12 mouse cellular contexts compared by ENCODE assay signal in genomic region chr2:180726658-180727442, GRCm38 (mm10). TPM values are rescaled to one million over a fixed set of nuclear protein-coding genes. Genes with fewer than 3 reads are reported as not detected.
DNase-seq lines count a peak whose midpoint lies in the region; ATAC-seq and TF ChIP-seq lines count a peak whose summit lies in the region.
"Had no signal": no experiment of that assay in that cellular context is flagged by ENCODE, and none has a peak within 500 bp of the region (broad histone marks: within the 10 kb centered on the region; RNA-seq: fewer than 3 reads in every experiment).

No protein-coding gene starts in this region.

- no peak overlapping the region for H3K9ac ChIP-seq in intestine, embryonic 15.5 days
- no peak overlapping the region for H3K9ac ChIP-seq in intestine, embryonic 16.5 days (ENCODE audit: low read depth, low read length)
- H3K9ac ChIP-seq: neural tube, embryonic 12.5 days had no signal

- peaks cover 11% of the 10 kb centered on the region; the same call in 1 of the 2 replicates for H3K4me1 ChIP-seq in intestine, embryonic 15.5 days (replicated peaks)
- H3K4me1 ChIP-seq in intestine, embryonic 16.5 days (ENCODE audit: control insufficient read depth, insufficient read depth, low read length) = peaks cover 13% of the 10 kb centered on the region

- ATAC-seq in intestine, embryonic 15.5 days = no peak
- no peak for ATAC-seq in intestine, embryonic 16.5 days
- peak; percentile 61 for ATAC-seq in granulocyte monocyte progenitor cell, adult 5-6 weeks (replicated peaks; ENCODE audit: poor library complexity, severe bottlenecking)
- peak; percentile 69 for ATAC-seq in megakaryocyte, adult 5-6 weeks (ENCODE audit: poor library complexity, severe bottlenecking)

- TF ChIP-seq CTCF in layer of hippocampus, adult 2 months (conservative IDR thresholded peaks at IDR 0.05) = no peak

- H3K36me3 ChIP-seq in intestine, embryonic 15.5 days = peaks cover 5% of the 10 kb centered on the region
- peaks cover 6% of the 10 kb centered on the region for H3K36me3 ChIP-seq in intestine, embryonic 16.5 days (ENCODE audit: control insufficient read depth, insufficient read depth, low read length)

- H3K27me3 ChIP-seq in intestine, embryonic 15.5 days (replicated peaks) = no peaks in the 10 kb centered on the region
- H3K27me3 ChIP-seq in intestine, embryonic 16.5 days (replicated peaks; ENCODE audit: control insufficient read depth, insufficient read depth, low read length) = no peaks in the 10 kb centered on the region

- H3K4me2 ChIP-seq in intestine, embryonic 15.5 days (replicated peaks) = no peak overlapping the region
- no peak overlapping the region for H3K4me2 ChIP-seq in intestine, embryonic 16.5 days (ENCODE audit: low read depth, low read length)
- H3K4me2 ChIP-seq: neural tube, embryonic 12.5 days had no signal

- 50% methylated on average over 6 of the region's 6 CpGs for WGBS in intestine, embryonic 15.5 days
- 63% methylated on average over 6 of the region's 6 CpGs for WGBS in intestine, embryonic 16.5 days

- 0 out of 2 replicates have a peak overlapping the region, but pooled peaks have one; percentile 36 for H3K27ac ChIP-seq in intestine, embryonic 15.5 days
- H3K27ac ChIP-seq in intestine, embryonic 16.5 days (ENCODE audit: low read length) = no peak overlapping the region
- H3K27ac ChIP-seq in layer of hippocampus, adult 2 months = no peak overlapping the region
- H3K27ac ChIP-seq: neural tube, embryonic 12.5 days had no signal

- no peak overlapping the region for H3K4me3 ChIP-seq in intestine, embryonic 15.5 days (replicated peaks)
- no peak overlapping the region for H3K4me3 ChIP-seq in intestine, embryonic 16.5 days (ENCODE audit: low read length)
- no peak overlapping the region for H3K4me3 ChIP-seq in layer of hippocampus, adult 2 months
- H3K4me3 ChIP-seq: neural tube, embryonic 12.5 days had no signal

- H3K9me3 ChIP-seq in intestine, embryonic 15.5 days = no peaks in the 10 kb centered on the region
- H3K9me3 ChIP-seq in intestine, embryonic 16.5 days (ENCODE audit: control insufficient read depth, low read length) = no peaks in the 10 kb centered on the region
- H3K9me3 ChIP-seq: neural tube, embryonic 12.5 days had no signal

- DNase-seq in thymus, postnatal 25 days = peak; percentile 63
- no peak for DNase-seq in right cerebral cortex, adult 2 months (ENCODE audit: low spot score in 2 of 2)
- DNase-seq in cerebellum, postnatal 36 days = no peak
- no peak for DNase-seq in layer of hippocampus, adult 2 months (ENCODE audit: low spot score in 2 of 2)
- DNase-seq: left cerebral cortex, postnatal 4 days had no signal

RNA-seq across cellular contexts. Expression of gene Slc17a9, which starts 1.8 kb away (rescaled TPM):
- 2.3 and 4.6 TPM in 2 replicates for polyA plus RNA-seq in intestine, embryonic 15.5 days (2015; fragmentation: Nextera tagmentation; extraction: Ambion mirVana)
- polyA plus RNA-seq in intestine, embryonic 16.5 days (2015; fragmentation: Nextera tagmentation; extraction: Ambion mirVana) = 5.4 and 6.3 TPM in 2 replicates
- total RNA-seq in granulocyte monocyte progenitor cell, adult 5-6 weeks (2014; fragmentation: Nextera tagmentation) = 19.4 and 21.5 TPM in 2 replicates
- 6.5 and 9.0 TPM in 2 replicates for total RNA-seq in granulocyte monocyte progenitor cell, adult 5-6 weeks (2017)
- total RNA-seq in megakaryocyte, adult 5-6 weeks (2015) = 7.9 and 9.9 TPM in 2 replicates
- total RNA-seq in megakaryocyte, adult 5-6 weeks (2017) = 5.2 and 7.1 TPM in 2 replicates
- total RNA-seq in layer of hippocampus, adult 2 months (2021) = under 1 TPM; 0.64 to 0.77 TPM

RNA-seq across cellular contexts. Expression of gene Gid8, which starts 16.9 kb away (rescaled TPM):
- 52.6 and 55.1 TPM in 2 replicates for polyA plus RNA-seq in intestine, embryonic 15.5 days (2015; fragmentation: Nextera tagmentation; extraction: Ambion mirVana)
- 51.1 and 54.4 TPM in 2 replicates for polyA plus RNA-seq in intestine, embryonic 16.5 days (2015; fragmentation: Nextera tagmentation; extraction: Ambion mirVana)
- total RNA-seq in granulocyte monocyte progenitor cell, adult 5-6 weeks (2014; fragmentation: Nextera tagmentation) = 50.9 and 61.5 TPM in 2 replicates
- total RNA-seq in granulocyte monocyte progenitor cell, adult 5-6 weeks (2017) = 58.6 and 64.3 TPM in 2 replicates
- total RNA-seq in megakaryocyte, adult 5-6 weeks (2015) = 72.6 and 76.0 TPM in 2 replicates
- total RNA-seq in megakaryocyte, adult 5-6 weeks (2017) = 64.1 and 82.6 TPM in 2 replicates
- total RNA-seq in layer of hippocampus, adult 2 months (2021) = 10 to 100 TPM; 57.5 to 60.0 TPM

RNA-seq across cellular contexts. Expression of gene Dido1, which starts 17.1 kb away (rescaled TPM):
- 22.8 and 23.2 TPM in 2 replicates for polyA plus RNA-seq in intestine, embryonic 15.5 days (2015; fragmentation: Nextera tagmentation; extraction: Ambion mirVana)
- polyA plus RNA-seq in intestine, embryonic 16.5 days (2015; fragmentation: Nextera tagmentation; extraction: Ambion mirVana) = 16.6 and 17.0 TPM in 2 replicates
- 44.8 and 57.8 TPM in 2 replicates for total RNA-seq in granulocyte monocyte progenitor cell, adult 5-6 weeks (2014; fragmentation: Nextera tagmentation)
- total RNA-seq in granulocyte monocyte progenitor cell, adult 5-6 weeks (2017) = 48.5 and 51.3 TPM in 2 replicates
- 30.0 and 32.1 TPM in 2 replicates for total RNA-seq in megakaryocyte, adult 5-6 weeks (2015)
- 41.3 and 46.9 TPM in 2 replicates for total RNA-seq in megakaryocyte, adult 5-6 weeks (2017)
- total RNA-seq in layer of hippocampus, adult 2 months (2021) = 10 to 100 TPM; 58.3 to 60.7 TPM

RNA-seq across cellular contexts. Expression of gene Bhlhe23, which starts 49.9 kb away (rescaled TPM):
- not detected in 2 replicates for polyA plus RNA-seq in intestine, embryonic 15.5 days (2015; fragmentation: Nextera tagmentation; extraction: Ambion mirVana)
- polyA plus RNA-seq in intestine, embryonic 16.5 days (2015; fragmentation: Nextera tagmentation; extraction: Ambion mirVana) = not detected in 2 replicates
- total RNA-seq in granulocyte monocyte progenitor cell, adult 5-6 weeks (2014; fragmentation: Nextera tagmentation) = not detected in 2 replicates
- total RNA-seq in granulocyte monocyte progenitor cell, adult 5-6 weeks (2017) = not detected in 2 replicates
- not detected in 2 replicates for total RNA-seq in megakaryocyte, adult 5-6 weeks (2015)
- not detected in 2 replicates for total RNA-seq in megakaryocyte, adult 5-6 weeks (2017)
- total RNA-seq in layer of hippocampus, adult 2 months (2021) = not detected
- total RNA-seq: left cerebral cortex, postnatal 4 days had no signal
- polyA plus RNA-seq: cortical plate, adult 2 months; kidney, embryonic 16.5 days had no signal

Comparison
In these comparisons a context has a peak if more than half of its experiments do, and no peak if none do; other contexts are left out.
1. ATAC-seq: peak in granulocyte monocyte progenitor cell, adult 5-6 weeks (single experiment) and megakaryocyte, adult 5-6 weeks (single experiment); none in intestine, embryonic 15.5 days (single experiment) and intestine, embryonic 16.5 days (single experiment).